Mouse (Mus musculus) limb, embryonic 14.5 days (tissue): ENCODE data around the gene Nfe2. TPM values are rescaled to one million over a fixed set of nuclear protein-coding genes. Genes with fewer than 3 reads are reported as not detected.
"Not testable (repeated sequence)": the region's sequence is repeated elsewhere in the genome, so short reads cannot be mapped to it uniquely, and the experiment has no call there.

Experiments used
- ATAC-seq: fragments of 200-750 bp; cut with Nextera tagmentation; 2 replicates; pipeline ENCODE4 v1.8.0; 2017; ENCODE audit warnings: low read depth, moderate number of reproducible peaks, moderate TSS enrichment; ENCODE audit not compliant: low FRiP score
- DNase-seq: peaks from one replicate; pipeline ENCODE4 v3.0.0-alpha.2; 2015; ENCODE audit warnings: low spot score
- H3K27ac ChIP-seq: fragments of 300-500 bp; sonication (generic); replicated peaks from 2 replicates; pipeline ENCODE4 v1.5.1; 2014; ENCODE audit warnings: low read depth, mild to moderate bottlenecking, low read length, moderate library complexity, mixed read lengths
- H3K27me3 ChIP-seq: fragments of 300-500 bp; sonication (generic); 2 replicates; pipeline ENCODE4 v1.6.1; 2014; ENCODE audit warnings: low read length, mixed read lengths; ENCODE audit not compliant: control insufficient read depth, insufficient read depth
- H3K36me3 ChIP-seq: fragments of 300-500 bp; sonication (generic); 2 replicates; pipeline ENCODE4 v1.6.1; 2014; ENCODE audit warnings: mild to moderate bottlenecking, low read length, moderate library complexity, mixed read lengths; ENCODE audit not compliant: control insufficient read depth, insufficient read depth
- H3K4me1 ChIP-seq: fragments of 300-500 bp; sonication (generic); 2 replicates; pipeline ENCODE4 v1.6.1; 2014; ENCODE audit warnings: antibody characterized with exemption, low read length, mixed read lengths; ENCODE audit not compliant: control insufficient read depth, insufficient read depth
- H3K4me2 ChIP-seq: fragments of 300-500 bp; sonication (generic); replicated peaks from 2 replicates; pipeline ENCODE4 v1.6.1; 2014; ENCODE audit warnings: low read depth, mild to moderate bottlenecking, low read length, moderate library complexity; ENCODE audit not compliant: severe bottlenecking
- H3K4me3 ChIP-seq: fragments of 300-500 bp; sonication (generic); replicated peaks from 2 replicates; pipeline ENCODE4 v1.5.1; 2014; ENCODE audit warnings: low read length
- H3K9ac ChIP-seq: fragments of 300-500 bp; sonication (generic); 2 replicates; pipeline ENCODE4 v1.6.1; 2014; ENCODE audit warnings: mild to moderate bottlenecking, low read depth, low read length, moderate library complexity; ENCODE audit not compliant: severe bottlenecking
- H3K9me3 ChIP-seq: fragments of 300-500 bp; sonication (generic); 2 replicates; pipeline ENCODE4 v1.6.1; 2016; ENCODE audit warnings: low read length; ENCODE audit not compliant: control insufficient read depth
- POLR2A ChIP-seq: fragments of 200-500 bp; IDR thresholded peaks from 2 replicates; pipeline ENCODE4 v1.8.0; 2012; ENCODE audit warnings: inconsistent platforms, mild to moderate bottlenecking, moderate library complexity, borderline replicate concordance; ENCODE audit not compliant: insufficient read depth, insufficient read length; ENCODE audit errors: extremely low read depth
- WGBS: fragments of 180-500 bp; shearing (Covaris S2); extraction: QIAGEN DNeasy Blood & Tissue Kit; methylation state at CpG from one replicate; pipeline ENCODE4 v1.1.7; 2014; 5-methylcytosine and 5-hydroxymethylcytosine counted together
- polyA plus RNA-seq, 2 experiments: library from polyadenylated mRNA; depleted of rRNA in 1 of 2; stranded (reverse) in 1 of 2; unstranded in 1 of 2; fragments of >200 nt; fragmentation: Nextera tagmentation in 1 of 2; extraction: Ambion mirVana in 1 of 2; gene quantifications; 2 replicates each; pipeline versions ENCODE4 v1.2.1 to v1.2.3; 2012 to 2014

Nfe2 gene
- polyA plus RNA-seq, 2 experiments, result 1.5 TPM

- ATAC-seq, result no peak
- H3K9me3 ChIP-seq, result no peaks in the 10 kb centered on the region
- WGBS, result 93% methylated on average over 3 of the region's 3 CpGs
These were observed 23.4 kb upstream of the Nfe2 start for GRCm38 (mm10) chr15:103281465-103282205.

GRCm38 (mm10) chr15:103280817-103281464, 22.7 kb upstream of the Nfe2 start:
- 48% methylated on average over 3 of the region's 3 CpGs for WGBS
- no peak for ATAC-seq

More at GRCm38 (mm10) chr15:103281465-103282205, 23.4 kb upstream of the Nfe2 start:
- no peak for TF ChIP-seq POLR2A
- no peaks in the 10 kb centered on the region for H3K27me3 ChIP-seq
- H3K4me1 ChIP-seq, result peaks cover 29% of the 10 kb centered on the region
- H3K4me3 ChIP-seq, result no peak overlapping the region
- H3K9ac ChIP-seq, result no peak overlapping the region
- peaks cover 10% of the 10 kb centered on the region for H3K36me3 ChIP-seq
- no peak for DNase-seq
- no peak overlapping the region for H3K4me2 ChIP-seq
- no peak overlapping the region for H3K27ac ChIP-seq

GRCm38 (mm10) chr15:103279750-103280149, 21.5 kb upstream of the Nfe2 start:
- 55% methylated on average over 3 of the region's 3 CpGs for WGBS
- H3K4me1 ChIP-seq, result peaks cover 18% of the 10 kb centered on the region
- no peak for TF ChIP-seq POLR2A
- H3K9me3 ChIP-seq, result no peaks in the 10 kb centered on the region
- no peak overlapping the region for H3K9ac ChIP-seq
- no peak overlapping the region for H3K4me3 ChIP-seq
- H3K27ac ChIP-seq, result no peak overlapping the region
- DNase-seq, result no peak
- H3K4me2 ChIP-seq, result no peak overlapping the region
- H3K27me3 ChIP-seq, result no peaks in the 10 kb centered on the region
- no peak for ATAC-seq
- peaks cover 10% of the 10 kb centered on the region for H3K36me3 ChIP-seq

More at GRCm38 (mm10) chr15:103280817-103281464, 22.7 kb upstream of the Nfe2 start:
- Histone ChIP-seq H3K36me3 (peaks cover 10% of the 10 kb centered on the region), H3K4me1 (peaks cover 29% of the 10 kb centered on the region), H3K4me3 (no peak overlapping the region), H3K9me3 (no peaks in the 10 kb centered on the region), H3K4me2 (no peak overlapping the region), H3K27me3 (no peaks in the 10 kb centered on the region), H3K27ac (no peak overlapping the region), H3K9ac (no peak overlapping the region)
- no peak for DNase-seq
- no peak for TF ChIP-seq POLR2A

- Histone ChIP-seq H3K27ac (no peak overlapping the region), H3K27me3 (no peaks in the 10 kb centered on the region), H3K36me3 (peaks cover 8% of the 10 kb centered on the region), H3K9ac (no peak overlapping the region), H3K4me1 (peaks cover 26% of the 10 kb centered on the region), H3K4me2 (no peak overlapping the region), H3K4me3 (no peak overlapping the region), H3K9me3 (no peaks in the 10 kb centered on the region)
- no peak for TF ChIP-seq POLR2A
- 25% methylated on average over 7 of the region's 7 CpGs for WGBS
- ATAC-seq (no peak), DNase-seq (no peak)
These were observed 19.7 kb upstream of the Nfe2 start for GRCm38 (mm10) chr15:103277949-103278348.

GRCm38 (mm10) chr15:103275943-103276342, 17.7 kb upstream of the Nfe2 start:
- WGBS, result 97% methylated on average over 3 of the region's 3 CpGs
- not testable (repeated sequence) for H3K27ac ChIP-seq, H3K4me2 ChIP-seq, H3K9ac ChIP-seq, H3K27me3 ChIP-seq, H3K4me3 ChIP-seq, H3K9me3 ChIP-seq, ATAC-seq, H3K36me3 ChIP-seq, DNase-seq
- peaks cover 24% of the 10 kb centered on the region for H3K4me1 ChIP-seq
